Mouse (Mus musculus) liver, embryonic 14.5 days (tissue): ENCODE results near the gene Itfg2.

Source experiments
- CTCF ChIP-seq: IDR thresholded peaks from 2 replicates; pipeline ENCODE4 v1.5.1; 2016; ENCODE audit warnings: antibody characterized with exemption, low read depth, control low read depth
- EP300 ChIP-seq: IDR thresholded peaks from 2 replicates; pipeline ENCODE4 v1.6.1; 2016; ENCODE audit warnings: antibody characterized with exemption, low read depth

GRCm38 (mm10) chr6:128436356-128437005 is 11.8 kb upstream of the Itfg2 start:
- TF ChIP-seq CTCF (no peak), EP300 (no peak)
